Mouse (Mus musculus) ES-E14 (cell line): Measurements from ENCODE around the gene P2rx1. TPM values are rescaled to one million over a fixed set of nuclear protein-coding genes. Genes with fewer than 3 reads are reported as not detected.

Experiments used
- DNase-seq: peaks from one replicate; pipeline ENCODE4 v3.0.0-alpha.2; 2013; ENCODE audit warnings: low read depth, low spot score
- H3K27ac ChIP-seq: 2 replicates; pipeline ENCODE4 v1.5.1; 2012; ENCODE audit warnings: low read depth, mild to moderate bottlenecking, low read length, moderate library complexity, mixed read lengths; ENCODE audit not compliant: poor library complexity, insufficient read depth, severe bottlenecking
- H3K36me3 ChIP-seq: 2 replicates; pipeline ENCODE4 v1.6.1; 2012; ENCODE audit warnings: mild to moderate bottlenecking, low read length, moderate library complexity, mixed read lengths; ENCODE audit not compliant: control insufficient read depth, poor library complexity, insufficient read depth, severe bottlenecking
- H3K4me1 ChIP-seq, 2 experiments: fragments of 150-350 bp in 1 of 2; sonication (generic) in 1 of 2; 2 replicates each; pipeline ENCODE4 v1.6.1; 2012; ENCODE audit warnings: low read length in 2 of 2, mild to moderate bottlenecking in 1 of 2, mixed read lengths in 1 of 2; ENCODE audit not compliant: control insufficient read depth in 2 of 2, insufficient read depth in 2 of 2, poor library complexity in 1 of 2
- H3K4me3 ChIP-seq, 2 experiments: fragments of 150-350 bp in 1 of 2; sonication (generic) in 1 of 2; 2 replicates each; pipeline ENCODE4 v1.5.1; 2012; ENCODE audit warnings: low read length in 2 of 2, low read depth in 1 of 2, mild to moderate bottlenecking in 1 of 2, mixed read lengths in 1 of 2; ENCODE audit not compliant: insufficient read depth in 1 of 2, poor library complexity in 1 of 2, severe bottlenecking in 1 of 2
- H3K9ac ChIP-seq: 2 replicates; pipeline ENCODE4 v1.6.1; 2012; ENCODE audit warnings: low read depth, mild to moderate bottlenecking, low read length, mixed read lengths; ENCODE audit not compliant: poor library complexity, insufficient read depth, severe bottlenecking
- H3K9me3 ChIP-seq: fragments of 150-350 bp; sonication (generic); 2 replicates; pipeline ENCODE4 v1.6.1; 2012; ENCODE audit warnings: low read depth, mild to moderate bottlenecking, low read length; ENCODE audit not compliant: control insufficient read depth, insufficient read depth
- CHD2 ChIP-seq: IDR thresholded peaks from 2 replicates; pipeline ENCODE4 v1.6.1; 2014; ENCODE audit warnings: mild to moderate bottlenecking, low read depth, low read length, inconsistent platforms
- HCFC1 ChIP-seq: IDR thresholded peaks from 2 replicates; pipeline ENCODE4 v1.6.1; 2012; ENCODE audit warnings: low read length, inconsistent platforms, borderline replicate concordance; ENCODE audit not compliant: insufficient read depth
- MAFK ChIP-seq: IDR thresholded peaks from 2 replicates; pipeline ENCODE4 v1.6.1; 2014; ENCODE audit warnings: mild to moderate bottlenecking, low read depth, low read length, inconsistent platforms; ENCODE audit not compliant: insufficient read depth
- ZC3H11A ChIP-seq: IDR thresholded peaks from 2 replicates; pipeline ENCODE4 v1.6.1; 2012; ENCODE audit warnings: low read depth, mild to moderate bottlenecking, inconsistent platforms, low read length, borderline replicate concordance
- ZNF384 ChIP-seq: IDR thresholded peaks from 2 replicates; pipeline ENCODE4 v1.6.1; 2012; ENCODE audit warnings: low read depth, low read length, inconsistent platforms
- in situ Hi-C, 2 experiments: fragments of 600-800 bp; cut with MboI; formaldehyde crosslinking; loops; one replicate each; pipeline ENCODE4 v1.15.1; 2025; ENCODE audit warnings: low sequenced_read_pairs in 2 of 2, inconsistent platforms in 1 of 2; ENCODE audit not compliant: unreplicated experiment in 2 of 2
- total RNA-seq: library from RNA; depleted of rRNA; stranded (reverse); fragments of 300-350 nt; gene quantifications from 2 replicates; pipeline ENCODE4 v1.2.3, GENCODE M21; 2012; rRNA removed

The P2rx1 gene
- 0.36 and 0.69 TPM in 2 replicates for total RNA-seq

- no peak within 1 kb of the TSS for H3K9ac ChIP-seq
- peaks cover 0 to 5% of the 10 kb centered on the region in 2 experiments; a peak in 1 of 4 replicates for H3K4me1 ChIP-seq
- H3K4me3 ChIP-seq: peak within 1 kb of the TSS in 1 of 2 experiments; percentile 20; a peak in 1 of 4 replicates
- H3K36me3 ChIP-seq: no peaks in the 10 kb centered on the region
- TF ChIP-seq ZNF384 (no peak), ZC3H11A (no peak), HCFC1 (no peak), CHD2 (no peak)
- DNase-seq: no peak
- in situ Hi-C loops: no loop called here
- H3K9me3 ChIP-seq: no peaks in the 10 kb centered on the region
- no peak within 1 kb of the TSS for H3K27ac ChIP-seq
Observed at GRCm38 (mm10) chr11:72998771-72999170, at the start of gene P2rx1. Gene P2rx1, plus strand, starts transcription at chr11:72999103.

- H3K9ac ChIP-seq: no peak overlapping the region
- H3K36me3 ChIP-seq: no peaks in the 10 kb centered on the region
- DNase-seq: no peak
- peaks cover 16 to 31% of the 10 kb centered on the region in 2 experiments; a peak in 3 of 4 replicates for H3K4me1 ChIP-seq
- H3K4me3 ChIP-seq: no peak overlapping the region
- in situ Hi-C loops: no loop called here
- no peak overlapping the region for H3K27ac ChIP-seq
- no peaks in the 10 kb centered on the region for H3K9me3 ChIP-seq
- no peak for TF ChIP-seq ZC3H11A
Observed at GRCm38 (mm10) chr11:72951137-72952000, 47.5 kb upstream of the P2rx1 start.

- TF ChIP-seq HCFC1 (no peak), MAFK (no peak), ZC3H11A (no peak), CHD2 (no peak), ZNF384 (no peak)
Observed at GRCm38 (mm10) chr11:72952226-72952625, 46.7 kb upstream of the P2rx1 start.

GRCm38 (mm10) chr11:72952697-72953096 lies 46.2 kb upstream of the P2rx1 start:
- H3K36me3 ChIP-seq: no peaks in the 10 kb centered on the region
- peaks cover 16 to 29% of the 10 kb centered on the region in 2 experiments; a peak in 3 of 4 replicates for H3K4me1 ChIP-seq
- TF ChIP-seq MAFK: no peak
- no peak for TF ChIP-seq ZNF384
- no peak for TF ChIP-seq CHD2
- no peak for TF ChIP-seq HCFC1
- no peak for TF ChIP-seq ZC3H11A
- H3K4me3 ChIP-seq: no peak overlapping the region
- H3K9me3 ChIP-seq: no peaks in the 10 kb centered on the region
- DNase-seq: no peak
- H3K27ac ChIP-seq: no peak overlapping the region
- in situ Hi-C loops: no loop called here
- no peak overlapping the region for H3K9ac ChIP-seq

More at GRCm38 (mm10) chr11:72952226-72952625, 46.7 kb upstream of the P2rx1 start:
- in situ Hi-C loops: no loop called here
- Histone ChIP-seq H3K36me3 (no peaks in the 10 kb centered on the region), H3K9ac (no peak overlapping the region), H3K4me1 (peaks cover 16 to 29% of the 10 kb centered on the region in 2 experiments; a peak in 3 of 4 replicates), H3K4me3 (no peak overlapping the region), H3K9me3 (no peaks in the 10 kb centered on the region), H3K27ac (no peak overlapping the region)
- DNase-seq: no peak
